Mouse (Mus musculus) megakaryocyte progenitor cell, adult 5-6 weeks (primary cell): ENCODE data around the gene Swt1. TPM values are rescaled to one million over a fixed set of nuclear protein-coding genes. Genes with fewer than 3 reads are reported as not detected.
A peak's percentile ranks its signal among the peaks of the same experiment; 100 is the strongest.
"Not testable (repeated sequence)": the region's sequence is repeated elsewhere in the genome, so short reads cannot be mapped to it uniquely, and the experiment has no call there.

ENCODE experiments used
- ATAC-seq: replicated peaks from 2 replicates; pipeline ENCODE4 v1.8.0; 2016; ENCODE audit warnings: mild to moderate bottlenecking, moderate TSS enrichment, inconsistent platforms; ENCODE audit not compliant: poor library complexity
- total RNA-seq, 2 experiments: library from RNA; stranded (forward) in 1 of 2; stranded (reverse) in 1 of 2; fragments of 157-497, 149-512 nt in 1 of 2; fragments of 200-1000 nt in 1 of 2; gene quantifications; 2 replicates each; pipeline versions ENCODE4 v1.2.3 to v1.2.4; 2015 to 2017

The Swt1 gene
- total RNA-seq (2015) = 29.1 and 37.6 TPM in 2 replicates
- total RNA-seq (2017) = 20.6 and 24.5 TPM in 2 replicates

DNA sequence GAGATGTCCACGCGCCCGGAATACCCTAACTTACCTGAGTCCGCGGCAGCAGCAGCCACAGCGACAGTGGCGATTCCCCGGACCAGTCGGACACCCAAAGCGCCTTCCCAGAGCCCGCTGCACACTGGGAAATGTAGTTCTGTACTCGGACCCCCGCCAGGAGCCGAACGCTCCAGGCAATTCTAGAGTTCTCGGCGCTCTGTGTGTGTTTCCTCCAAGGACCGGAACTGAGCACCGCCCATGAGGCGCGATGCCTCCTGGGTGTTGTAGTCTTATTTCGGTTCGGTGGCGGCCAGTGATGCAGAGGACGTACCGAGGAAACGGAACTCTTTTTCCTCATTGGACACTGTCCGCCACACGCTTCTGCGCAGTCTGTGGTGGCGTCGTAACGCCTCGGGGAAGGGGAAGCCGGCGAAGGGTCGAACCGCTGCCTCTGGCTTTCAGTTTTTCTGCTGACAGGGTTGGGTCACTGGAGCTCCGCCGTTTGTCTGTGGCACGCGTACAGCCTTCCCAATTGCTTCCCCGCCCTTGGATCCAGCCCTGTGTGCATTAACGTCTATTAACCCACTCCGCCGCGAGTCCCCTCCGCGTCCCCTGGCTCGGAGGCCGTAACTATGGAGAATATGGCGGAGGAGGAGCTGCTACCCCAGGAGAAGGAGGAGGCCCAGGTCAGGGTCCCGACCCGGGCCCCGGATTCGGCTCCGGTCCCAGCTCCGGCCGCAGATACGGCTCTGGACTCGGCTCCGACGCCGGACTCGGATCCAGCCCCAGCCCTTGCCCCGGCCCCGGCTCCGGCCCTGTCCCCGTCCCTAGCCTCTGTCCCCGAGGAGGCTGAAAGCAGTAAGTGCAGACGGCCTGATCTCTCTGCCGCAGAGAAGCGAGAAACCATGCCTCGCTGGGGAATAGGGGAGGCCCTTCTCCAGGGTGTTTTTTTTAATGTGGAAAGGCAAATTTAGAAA, at the start of gene Swt1, which contains the start of gene Trmt1l:
Swt1 (minus strand) TSS at position 193 of the 959 bp plus-strand sequence.
Trmt1l (plus strand) TSS at position 280 of the 959 bp plus-strand sequence.
- ATAC-seq = peak; percentile 91

DNA sequence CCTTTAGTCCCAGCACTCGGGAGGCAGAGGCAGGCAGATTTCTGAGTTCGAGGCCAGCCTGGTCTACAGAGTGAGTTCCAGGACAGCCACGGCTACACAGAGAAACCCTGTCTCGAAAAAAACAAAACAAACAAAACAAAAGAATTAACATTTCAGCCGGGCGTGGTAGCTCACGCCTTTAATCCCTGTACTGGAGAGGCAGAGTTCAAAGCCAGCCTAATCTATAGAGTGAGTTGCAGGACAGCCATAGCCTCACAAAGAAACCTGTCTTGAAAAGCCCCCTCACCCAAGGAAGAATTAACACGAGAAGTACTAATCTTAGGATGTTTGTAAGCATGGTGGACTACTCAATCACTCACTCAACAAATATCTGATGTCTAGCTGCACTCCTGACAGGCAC, 44.1 kb upstream of the Swt1 start:
- ATAC-seq = not testable (repeated sequence)

DNA sequence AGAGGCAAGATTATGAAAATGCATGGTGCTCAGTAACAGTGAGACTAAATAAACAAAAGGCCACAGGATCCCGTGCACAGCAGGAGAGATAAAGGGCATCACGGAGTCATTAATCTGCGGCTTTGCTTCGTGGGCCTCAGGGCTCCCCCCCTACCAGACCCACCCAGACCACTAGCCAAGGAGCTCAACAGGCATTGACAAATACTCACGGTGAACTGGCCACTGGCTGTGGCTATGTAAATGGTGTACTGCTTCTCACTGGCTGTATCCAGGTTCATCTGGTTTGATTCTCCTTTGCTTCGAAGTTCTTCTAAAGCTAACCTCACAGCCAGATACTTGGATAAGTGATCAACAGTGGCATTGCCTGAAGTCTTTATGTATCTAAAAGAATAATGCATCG, 43.2 kb upstream of the Swt1 start:
- ATAC-seq = no peak

DNA sequence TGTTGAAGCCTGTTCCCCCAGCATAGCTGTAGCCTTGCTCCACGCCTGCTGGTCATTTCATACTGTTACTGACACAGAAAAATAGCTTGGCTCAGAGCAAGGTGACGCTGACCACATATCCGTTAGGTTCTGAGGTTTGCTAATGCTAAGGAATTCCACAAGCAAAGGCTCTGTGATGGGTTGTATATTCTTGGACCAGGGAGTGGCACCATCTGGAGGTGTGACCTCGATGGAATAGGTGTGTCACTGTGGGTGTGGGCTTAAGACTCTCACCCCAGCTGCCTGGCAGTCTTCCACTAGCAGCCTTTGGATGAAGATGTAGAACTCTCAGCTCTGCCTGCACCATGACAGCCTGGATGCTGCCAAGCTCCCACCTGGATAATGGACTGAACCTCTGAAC, 38.3 kb upstream of the Swt1 start:
- ATAC-seq = no peak

DNA sequence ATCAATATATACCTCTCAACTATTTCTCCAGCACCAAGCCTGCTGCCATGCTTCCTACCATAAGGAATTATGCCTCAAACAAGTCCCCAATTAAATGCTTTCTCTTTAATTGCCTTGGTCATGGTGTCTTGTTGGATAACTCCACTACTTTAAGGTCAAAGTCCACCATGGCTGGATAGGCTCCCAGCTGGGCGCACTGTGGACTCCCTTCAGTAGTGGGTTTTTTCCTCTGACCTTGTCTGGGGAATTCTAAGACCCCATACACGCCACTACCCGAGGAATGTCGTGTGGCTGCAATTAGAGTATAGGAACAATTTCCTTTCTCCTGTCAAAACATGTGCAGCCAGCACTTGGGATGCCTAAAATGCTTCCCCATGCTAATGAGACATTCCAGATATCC, 36.7 kb upstream of the Swt1 start:
- ATAC-seq = no peak

DNA sequence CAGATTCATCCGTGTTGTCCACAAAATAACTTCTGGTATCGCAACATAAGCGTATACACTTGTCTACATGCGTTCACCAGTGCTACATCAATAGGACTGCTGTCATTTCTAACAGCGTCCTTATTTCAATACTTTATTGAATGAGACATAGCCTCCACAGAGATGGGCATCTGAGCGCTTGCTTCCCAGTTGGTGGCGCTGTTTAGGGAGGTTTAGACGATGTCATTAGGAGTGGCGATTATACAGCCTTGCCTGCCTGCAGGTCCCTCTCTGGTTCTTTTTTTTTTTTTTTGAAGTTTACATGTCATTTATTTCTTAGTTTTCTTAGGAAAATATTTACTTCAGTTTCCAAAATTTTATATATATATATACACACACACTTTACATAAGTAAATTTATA, 33.0 kb upstream of the Swt1 start:
- peak; percentile 68 for ATAC-seq

DNA sequence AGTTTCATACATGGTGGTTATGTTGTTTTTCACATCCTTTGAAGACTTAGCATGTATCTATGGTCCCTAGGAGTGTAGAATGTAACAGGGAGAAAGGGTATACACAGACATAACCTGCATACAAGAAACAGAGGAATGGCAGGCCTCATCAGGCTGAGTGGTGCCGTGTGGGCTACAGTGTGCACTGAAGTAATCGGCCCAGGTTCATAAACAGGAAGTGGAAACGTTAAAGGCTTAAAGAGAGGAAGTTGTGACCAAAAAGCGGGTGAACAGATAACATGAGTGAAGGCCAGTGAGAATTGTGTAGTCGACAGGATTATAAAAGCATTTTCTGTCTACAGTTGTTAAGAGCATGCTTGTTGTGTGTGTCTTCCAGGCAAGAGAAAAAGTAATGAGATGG, 28.8 kb upstream of the Swt1 start:
- ATAC-seq = peak; percentile 94

DNA sequence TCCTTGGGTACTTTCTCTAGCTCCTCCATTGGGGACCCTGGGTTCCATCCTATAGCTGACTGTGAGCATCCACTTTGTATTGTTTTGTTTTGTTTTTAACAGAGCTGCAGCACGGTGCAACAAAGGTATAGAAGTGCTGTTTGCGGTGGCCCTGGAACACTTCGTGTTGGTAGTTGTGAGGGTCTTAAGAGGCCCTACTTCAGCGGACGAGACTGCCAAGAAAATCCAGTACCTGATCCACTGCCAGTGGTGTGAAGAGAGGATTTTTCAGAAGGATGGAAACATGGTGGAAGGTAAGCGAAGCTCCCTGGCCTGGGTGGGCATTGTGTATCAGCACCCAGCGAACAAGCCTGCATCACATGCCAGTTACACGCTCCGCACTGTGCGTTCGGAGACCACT, 23.7 kb upstream of the Swt1 start:
- ATAC-seq = no peak

DNA sequence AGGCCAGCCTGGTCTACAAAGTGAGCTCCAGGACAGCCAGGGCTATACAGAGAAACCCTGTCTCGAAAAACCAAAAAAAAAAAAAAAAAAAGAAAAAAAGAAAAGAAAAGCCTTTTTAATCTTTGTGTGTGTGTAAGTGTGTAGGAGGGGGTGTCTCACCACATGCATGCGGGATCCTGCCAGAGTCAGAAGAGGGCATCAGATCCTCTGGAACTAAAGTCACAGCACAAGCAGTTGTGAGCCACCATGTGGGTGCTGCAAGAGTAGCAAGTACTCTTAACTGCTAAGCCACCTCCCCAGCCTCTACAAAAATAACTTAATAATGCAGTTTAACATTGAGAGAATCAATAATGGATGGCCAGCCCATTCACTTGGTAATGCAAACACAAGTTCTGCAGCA, 22.6 kb upstream of the Swt1 start:
- ATAC-seq = peak; percentile 58; the same call in 1 of the 2 replicates

DNA sequence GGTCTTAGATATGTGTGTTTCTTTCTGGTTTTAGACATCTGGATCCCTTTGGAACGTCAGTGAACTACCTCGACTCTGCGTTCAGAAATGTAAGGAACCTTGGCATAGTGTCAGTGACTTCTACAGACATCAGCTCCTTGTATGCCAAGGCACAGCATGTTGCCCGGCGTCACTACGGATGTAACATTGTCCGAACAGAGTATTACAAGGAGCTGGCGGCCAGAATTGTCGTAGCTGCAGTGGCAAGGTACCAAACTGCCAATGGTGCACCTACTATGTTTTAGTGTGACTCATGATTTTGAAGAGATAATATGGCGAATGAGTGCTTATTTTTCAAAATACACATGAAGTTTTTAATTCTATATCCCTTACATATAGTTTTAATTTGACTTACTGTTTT, 21.6 kb upstream of the Swt1 start:
- no peak for ATAC-seq

DNA sequence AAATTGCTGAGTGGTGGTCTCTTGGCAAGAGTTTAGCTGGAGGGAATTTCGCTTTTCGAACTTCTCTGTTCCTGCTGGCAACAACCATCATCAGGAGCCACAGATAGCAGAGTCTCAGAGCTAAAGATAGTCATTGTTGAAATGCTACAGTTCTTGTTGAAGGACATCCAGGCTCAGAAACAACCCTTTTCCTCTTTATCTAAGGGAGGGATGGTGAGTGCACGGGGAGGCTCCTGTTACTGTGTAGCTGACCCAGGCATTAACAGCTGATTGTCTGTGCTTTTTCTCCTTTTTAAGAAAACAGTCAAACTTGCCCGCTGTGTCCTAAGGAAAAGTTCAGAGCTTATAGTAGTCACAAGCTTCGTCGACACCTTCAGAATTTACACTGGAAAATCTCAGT, 7.2 kb upstream of the Swt1 start:
- ATAC-seq = no peak

DNA sequence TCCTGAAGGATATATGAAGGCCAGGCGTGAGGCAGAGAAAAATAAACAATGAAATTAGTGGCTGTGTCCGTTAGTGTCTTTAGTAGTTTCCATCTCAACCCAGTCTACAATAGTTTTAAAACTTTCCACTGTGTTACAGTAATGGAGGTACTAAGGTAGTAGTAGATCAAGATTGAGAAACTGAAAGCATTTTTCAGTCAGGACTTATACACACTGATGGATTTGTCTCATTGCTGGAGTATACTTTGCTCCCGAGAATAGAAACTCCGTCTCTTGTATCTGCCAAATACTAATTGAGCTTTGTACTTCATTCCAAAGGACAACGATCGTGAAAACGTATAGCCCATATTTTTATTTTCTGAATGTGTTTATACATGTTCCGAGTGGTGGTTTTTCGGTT, 1.1 kb upstream of the Swt1 start:
- no peak for ATAC-seq

DNA sequence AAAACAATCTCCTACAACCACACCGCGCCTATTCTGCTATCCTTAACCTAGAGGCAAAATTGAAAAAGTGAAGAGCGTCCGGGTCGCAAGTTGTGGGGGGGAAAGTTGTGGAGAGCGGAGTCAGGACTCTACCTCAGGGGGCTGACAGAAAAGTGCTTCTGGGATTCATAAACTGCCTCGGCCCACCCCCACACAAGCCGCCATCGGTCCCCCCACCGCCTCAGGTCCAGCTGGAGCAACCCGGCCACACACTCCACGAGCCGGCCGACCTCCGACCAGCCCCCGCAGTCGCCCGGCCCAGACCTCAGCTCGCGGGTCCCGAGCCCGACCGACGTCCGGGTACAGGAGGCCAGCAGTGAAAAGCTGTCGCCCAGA, 380 bp downstream of the Swt1 start:
- peak; percentile 20 for ATAC-seq

DNA sequence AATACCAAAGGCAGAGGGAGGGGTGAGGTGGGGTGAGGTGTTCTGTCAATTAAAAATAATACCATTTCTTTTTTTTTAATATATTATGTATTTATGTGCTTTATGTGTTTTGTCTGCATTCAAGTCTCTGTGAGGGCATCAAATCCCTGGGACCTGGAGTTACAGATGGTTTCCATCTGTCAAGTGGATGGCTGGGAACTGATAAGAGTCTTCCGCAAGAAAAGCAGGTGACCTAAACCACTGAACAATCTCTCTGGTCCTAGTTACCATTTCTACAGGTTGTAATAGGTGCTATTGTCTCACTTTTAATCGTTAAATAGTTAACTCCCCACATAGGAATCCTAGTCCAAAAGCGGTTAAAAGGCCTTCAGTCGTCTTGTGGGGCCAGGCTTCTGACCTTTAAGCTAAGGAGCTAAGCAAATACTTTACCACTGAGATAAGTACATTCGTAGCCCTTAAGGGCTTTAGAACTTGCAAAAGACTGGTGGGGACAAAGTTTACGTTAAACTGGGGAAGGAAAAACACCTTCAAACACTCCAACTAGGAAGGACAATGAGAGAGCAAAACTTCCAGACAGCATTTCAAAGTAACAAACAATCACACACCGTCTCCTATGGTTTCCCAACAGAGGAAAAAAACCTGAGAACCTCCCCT, 1.2 kb downstream of the Swt1 start:
- ATAC-seq = no peak

DNA sequence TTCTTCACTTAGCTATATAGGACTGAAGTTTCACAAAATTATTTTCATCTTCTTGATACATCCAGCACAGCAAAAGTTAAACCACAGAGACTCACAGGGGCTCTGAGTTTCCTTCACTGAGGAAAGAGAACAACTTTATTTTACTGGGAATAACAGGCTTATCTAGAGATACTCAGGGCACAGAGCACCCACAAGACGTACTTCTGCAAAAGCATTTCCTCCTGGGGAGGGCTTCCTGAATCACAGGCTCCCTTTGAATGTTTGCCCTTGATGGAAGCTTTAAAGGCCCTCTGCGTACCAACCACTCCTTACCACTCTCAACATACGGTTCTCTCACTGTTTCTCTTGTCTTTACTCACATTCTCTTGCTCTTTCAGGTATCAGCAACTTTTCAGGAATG, 6.1 kb downstream of the Swt1 start:
- peak; percentile 80 for ATAC-seq

DNA sequence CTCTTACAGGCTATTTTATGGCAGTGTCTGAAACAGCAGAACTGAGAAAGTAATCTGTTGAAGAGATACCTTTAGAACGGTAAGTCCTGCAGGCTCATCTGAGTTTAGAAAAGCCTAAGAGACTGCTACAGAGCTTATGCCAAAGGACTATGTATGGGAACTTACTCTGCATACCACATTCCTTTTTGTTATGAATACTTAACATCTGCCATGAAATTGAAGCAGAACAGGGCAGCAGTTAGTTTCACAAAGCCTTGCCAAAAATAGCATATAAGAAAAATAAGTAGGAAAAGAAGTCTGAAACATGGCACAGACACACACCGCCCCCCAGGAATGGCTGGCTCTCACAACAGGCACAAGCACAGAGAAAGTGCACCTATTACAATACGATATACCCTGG, 18.4 kb downstream of the Swt1 start:
- ATAC-seq = no peak

DNA sequence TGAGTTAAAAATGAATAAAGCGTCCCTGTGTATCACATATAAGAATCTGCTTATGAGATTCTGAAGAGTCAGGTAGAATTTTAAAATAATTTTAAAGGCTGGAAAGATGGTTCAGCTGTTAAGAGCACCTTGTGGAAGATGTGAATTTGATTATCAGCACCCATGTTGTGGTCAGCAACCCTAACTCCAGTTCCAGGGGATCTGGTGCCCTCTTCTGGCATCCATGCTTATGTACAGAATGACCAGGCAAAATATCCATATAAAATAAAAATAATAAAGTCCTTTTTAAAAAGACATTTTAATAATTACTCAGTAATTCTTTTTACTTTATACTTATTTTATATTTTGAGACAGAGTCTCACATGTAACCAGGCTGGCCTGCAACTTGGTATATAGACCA, 38.2 kb downstream of the Swt1 start:
- ATAC-seq = peak; percentile 85

DNA sequence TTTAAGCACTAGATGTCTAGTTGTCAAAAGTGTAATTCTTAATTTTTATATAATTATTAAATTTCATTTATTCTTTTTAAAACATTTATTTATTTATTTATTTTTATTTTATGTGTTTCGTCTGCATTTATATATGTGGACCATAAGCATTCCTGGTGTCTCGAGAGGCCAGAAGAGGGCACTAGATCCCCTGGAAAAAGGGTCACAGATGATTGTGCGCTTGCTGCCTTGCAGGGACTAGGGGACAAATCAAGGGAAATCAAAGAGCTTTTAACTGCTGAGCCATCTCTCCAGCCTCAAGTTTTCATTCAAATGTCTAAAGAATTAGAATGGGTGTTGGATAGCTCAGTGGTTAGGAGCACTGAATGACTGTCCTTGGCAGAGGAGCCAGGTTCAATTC, 50.9 kb downstream of the Swt1 start:
- peak; percentile 50; the same call in 1 of the 2 replicates for ATAC-seq

DNA sequence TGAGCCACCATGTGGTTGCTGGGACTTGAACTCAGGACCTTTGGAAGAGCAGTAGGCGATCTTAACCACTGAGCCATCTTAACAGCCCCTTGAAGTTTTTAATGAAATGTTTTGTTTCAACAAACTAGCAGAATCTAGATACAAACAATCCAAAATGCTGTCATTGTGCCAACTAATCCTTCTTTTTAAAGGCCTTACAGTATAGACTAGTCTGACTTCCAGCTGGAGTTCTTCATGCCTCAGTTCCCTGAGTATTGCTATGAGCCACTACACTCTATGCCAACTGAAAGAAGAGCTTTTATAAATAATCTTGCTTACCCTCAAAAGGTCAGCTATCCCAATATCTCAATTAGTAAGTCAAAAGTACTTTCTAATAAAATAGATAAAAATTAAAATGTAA, 55.4 kb downstream of the Swt1 start:
- ATAC-seq = no peak

DNA sequence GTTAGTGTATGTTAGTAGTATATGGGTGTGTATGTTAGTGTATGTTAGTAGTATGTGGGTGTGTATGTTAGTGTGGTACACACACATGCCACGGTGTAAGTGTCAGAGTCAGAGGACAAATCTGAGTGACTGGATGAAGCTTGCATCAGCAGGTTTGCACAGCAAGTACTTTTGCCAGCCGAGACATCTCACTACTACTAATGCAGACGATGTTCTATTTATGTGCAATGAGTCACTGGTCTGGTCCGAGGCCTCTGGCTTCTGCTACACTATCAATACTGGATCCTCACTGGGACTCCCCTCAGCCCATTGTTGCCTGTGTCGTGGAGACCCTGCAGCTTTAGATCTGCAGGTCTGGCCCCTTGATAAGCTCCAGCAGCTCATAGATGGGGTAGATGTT, 56.7 kb downstream of the Swt1 start:
- ATAC-seq = no peak

DNA sequence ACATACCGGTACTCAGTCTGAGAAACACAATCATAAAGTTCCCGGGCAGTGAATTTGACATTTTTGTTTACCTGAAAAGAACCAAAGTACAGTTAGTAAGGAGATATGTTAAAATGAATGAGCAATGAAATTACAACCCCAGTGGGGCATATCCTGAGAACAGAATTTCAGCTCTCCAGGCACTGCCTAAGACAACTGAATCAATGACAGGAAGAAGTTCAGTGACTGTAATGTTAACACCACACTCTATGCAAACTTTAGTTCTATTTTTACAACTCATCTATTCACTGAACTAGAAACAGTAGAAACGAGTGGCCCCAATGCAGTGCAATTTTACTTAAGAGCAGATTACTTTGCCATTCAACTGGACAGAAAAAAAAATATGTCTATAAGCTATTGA, 57.7 kb downstream of the Swt1 start:
- ATAC-seq = no peak

DNA sequence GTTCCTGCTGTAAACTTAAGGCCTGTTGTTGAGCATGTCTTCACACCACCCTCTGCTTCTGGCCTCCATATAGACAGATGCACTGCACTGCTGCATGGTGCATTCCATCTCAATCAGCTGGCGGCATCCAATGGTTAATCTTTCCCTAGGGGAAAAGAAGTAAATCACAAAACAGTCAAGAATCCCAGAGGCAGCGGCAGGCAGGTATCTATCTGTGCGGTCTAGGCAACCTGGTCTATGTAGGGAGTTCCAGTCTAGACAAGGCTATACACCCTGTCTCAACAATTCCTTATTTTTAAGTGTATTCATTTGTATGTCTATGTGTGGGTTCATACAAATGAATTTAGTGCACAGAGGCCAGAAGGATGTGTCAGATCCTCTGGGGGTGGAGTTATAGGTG, 59.8 kb downstream of the Swt1 start:
- ATAC-seq = no peak
